Mouse (Mus musculus): ENCODE data around the gene Wasf2.

DNA sequence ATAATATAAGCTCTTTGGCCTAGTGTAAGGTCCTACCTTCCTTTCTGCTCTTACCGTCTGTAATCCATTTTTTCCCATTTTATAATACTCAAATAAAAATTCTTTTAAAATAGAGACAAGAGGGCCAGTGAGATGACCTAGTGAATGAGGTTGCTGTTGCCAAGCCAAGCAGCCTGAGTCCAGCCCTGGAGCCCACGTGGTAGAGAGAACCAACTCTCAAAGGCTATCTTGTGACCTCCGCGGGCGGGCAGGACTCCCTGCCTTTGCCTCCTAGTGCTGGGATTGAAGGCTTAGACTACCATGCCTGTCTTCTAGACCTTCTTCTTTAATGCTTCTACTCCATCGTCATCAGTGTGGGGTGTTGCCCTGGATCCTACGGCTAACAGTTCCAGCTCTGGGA lies 49.0 kb downstream of the Wasf2 start:
- no peak for TF ChIP-seq GATA1 (IDR thresholded peaks at IDR 0.05; ENCODE audit: low read length)
- TF ChIP-seq TAL1 (IDR thresholded peaks at IDR 0.05; ENCODE audit: low read length): no peak

Data from erythroblast, embryonic 14.5 days (primary cell).